Mouse (Mus musculus) lung, postnatal 0 days (tissue): Measurements from ENCODE around the gene Gm10799. TPM values are rescaled to one million over a fixed set of nuclear protein-coding genes. Genes with fewer than 3 reads are reported as not detected.
A peak's percentile ranks its signal among the peaks of the same experiment; 100 is the strongest.

Experiments
- ATAC-seq: fragments of 200-750 bp; cut with Nextera tagmentation; 2 replicates; pipeline ENCODE4 v1.8.0; 2017; ENCODE audit warnings: moderate library complexity
- DNase-seq: peaks from one replicate; pipeline ENCODE4 v3.0.0-alpha.2; 2016; ENCODE audit warnings: low spot score
- H3K27ac ChIP-seq: fragments of 300-500 bp; sonication (generic); 2 replicates; pipeline ENCODE4 v1.5.1; 2014; ENCODE audit warnings: antibody characterized with exemption, mild to moderate bottlenecking, low read length, mixed read lengths
- H3K27me3 ChIP-seq: fragments of 300-500 bp; sonication (generic); replicated peaks from 2 replicates; pipeline ENCODE4 v1.6.1; 2014; ENCODE audit warnings: low read length, mixed read lengths; ENCODE audit not compliant: insufficient read depth
- H3K36me3 ChIP-seq: fragments of 300-500 bp; sonication (generic); 2 replicates; pipeline ENCODE4 v1.6.1; 2014; ENCODE audit warnings: low read length, mixed read lengths; ENCODE audit not compliant: insufficient read depth
- H3K4me1 ChIP-seq: fragments of 300-500 bp; sonication (generic); 2 replicates; pipeline ENCODE4 v1.6.1; 2014; ENCODE audit warnings: antibody characterized with exemption, low read depth, low read length, mixed read lengths; ENCODE audit not compliant: insufficient read depth
- H3K4me2 ChIP-seq: fragments of 300-500 bp; sonication (generic); replicated peaks from 2 replicates; pipeline ENCODE4 v1.6.1; 2014; ENCODE audit warnings: low read depth, mild to moderate bottlenecking, low read length, moderate library complexity, mixed read lengths
- H3K4me3 ChIP-seq: fragments of 300-500 bp; sonication (generic); 2 replicates; pipeline ENCODE4 v1.5.1; 2014; ENCODE audit warnings: low read depth, low read length
- H3K9ac ChIP-seq: fragments of 300-500 bp; sonication (generic); replicated peaks from 2 replicates; pipeline ENCODE4 v1.6.1; 2014; ENCODE audit warnings: low read depth, mild to moderate bottlenecking
- H3K9me3 ChIP-seq: fragments of 300-500 bp; sonication (generic); 2 replicates; pipeline ENCODE4 v1.6.1; 2016; ENCODE audit warnings: low read length, mixed read lengths
- CTCF ChIP-seq: IDR thresholded peaks from 2 replicates; pipeline ENCODE4 v1.5.1; 2016; ENCODE audit warnings: antibody characterized with exemption, mild to moderate bottlenecking
- EP300 ChIP-seq: IDR thresholded peaks from 2 replicates; pipeline ENCODE4 v1.6.1; 2016; ENCODE audit warnings: antibody characterized with exemption, mild to moderate bottlenecking, control low read depth
- WGBS: fragments of 180-500 bp; shearing (Covaris S2); extraction: QIAGEN DNeasy Blood & Tissue Kit; methylation state at CpG from one replicate; pipeline ENCODE4 v1.1.7; 2014; 5-methylcytosine and 5-hydroxymethylcytosine counted together
- polyA plus RNA-seq: library from polyadenylated mRNA; unstranded; fragments of >200 nt; fragmentation: Nextera tagmentation; extraction: Ambion mirVana; gene quantifications from 2 replicates; pipeline ENCODE4 v1.2.1, GENCODE M21; 2015

Gm10799 gene
- polyA plus RNA-seq, 1 experiment from 2014 or later, result not detected

DNA sequence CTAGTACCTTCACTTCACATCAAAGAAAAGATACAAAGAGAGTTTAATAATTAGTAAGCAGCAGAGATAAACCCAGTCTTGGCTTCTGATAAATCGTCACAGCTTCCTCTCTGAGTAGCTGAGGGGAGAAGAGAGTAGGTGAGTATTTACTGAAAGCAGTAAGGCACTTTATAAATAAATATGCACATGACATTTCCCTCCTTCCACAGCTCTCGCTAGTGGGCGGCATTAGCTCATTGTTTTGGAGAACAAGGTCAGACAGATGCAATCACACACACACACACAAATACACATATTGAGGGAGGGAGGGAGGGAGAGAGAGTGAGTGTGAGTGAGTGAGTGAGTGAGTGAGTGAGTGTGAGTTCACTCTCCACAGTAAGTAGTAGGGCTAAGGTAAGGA lies 32.0 kb downstream of the Gm10799 start:
- Histone ChIP-seq H3K9ac (no peak overlapping the region), H3K9me3 (no peaks in the 10 kb centered on the region), H3K4me2 (no peak overlapping the region), H3K4me1 (no peaks in the 10 kb centered on the region), H3K36me3 (peaks cover 8% of the 10 kb centered on the region; the same call in 1 of the 2 replicates), H3K27ac (no peak overlapping the region), H3K4me3 (no peak overlapping the region), H3K27me3 (no peaks in the 10 kb centered on the region)
- DNase-seq (no peak), ATAC-seq (no peak)
- TF ChIP-seq CTCF, result no peak
- no peak for TF ChIP-seq EP300
- WGBS, result 49% methylated on average over 3 of the region's 3 CpGs

DNA sequence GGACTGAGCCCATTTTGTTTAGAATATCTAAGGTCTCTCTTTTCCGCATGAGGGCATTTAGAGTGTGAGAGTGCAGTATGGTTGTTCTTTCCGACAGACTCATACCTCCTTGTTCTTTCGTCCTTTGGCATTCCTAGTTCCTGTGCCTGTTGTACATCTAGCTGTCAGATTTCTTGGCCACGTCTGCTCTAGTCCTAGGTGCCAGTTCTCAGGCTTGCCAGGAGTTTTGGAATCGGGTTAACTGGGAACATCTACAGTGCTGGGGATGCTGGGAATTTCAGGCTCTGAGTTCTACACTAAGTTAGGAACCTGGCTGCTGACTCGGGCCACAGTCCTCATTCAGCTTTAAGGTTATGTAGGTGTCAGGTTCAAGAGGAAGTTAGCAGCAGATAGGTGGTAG lies 32.8 kb downstream of the Gm10799 start:
- Histone ChIP-seq H3K36me3 (peaks cover 8% of the 10 kb centered on the region; the same call in 1 of the 2 replicates), H3K9me3 (no peaks in the 10 kb centered on the region), H3K9ac (no peak overlapping the region), H3K27me3 (no peaks in the 10 kb centered on the region), H3K4me1 (no peaks in the 10 kb centered on the region), H3K4me3 (no peak overlapping the region), H3K27ac (no peak overlapping the region), H3K4me2 (no peak overlapping the region)
- ATAC-seq, result no peak
- TF ChIP-seq EP300 (no peak), CTCF (no peak)
- no peak for DNase-seq
- 79% methylated on average over 6 of the region's 6 CpGs for WGBS

- no peak overlapping the region for H3K4me3 ChIP-seq
- ATAC-seq (peak; percentile 38; the same call in 1 of the 2 replicates), DNase-seq (peak; percentile 66)
- H3K27ac ChIP-seq, result no peak overlapping the region
- TF ChIP-seq EP300 (no peak), CTCF (peak; percentile 96)
- WGBS, result 36% methylated on average over 3 of the region's 3 CpGs
- peaks cover 8% of the 10 kb centered on the region; the same call in 1 of the 2 replicates for H3K36me3 ChIP-seq
- no peaks in the 10 kb centered on the region for H3K9me3 ChIP-seq
- H3K9ac ChIP-seq, result no peak overlapping the region
- no peak overlapping the region for H3K4me2 ChIP-seq
- H3K4me1 ChIP-seq, result no peaks in the 10 kb centered on the region
- no peaks in the 10 kb centered on the region for H3K27me3 ChIP-seq
These were observed 33.4 kb downstream of the Gm10799 start for GRCm38 (mm10) chr2:104034832-104035472.

GRCm38 (mm10) chr2:104032056-104032455 lies 36.3 kb downstream of the Gm10799 start:
- Histone ChIP-seq H3K4me2 (no peak overlapping the region), H3K4me3 (no peak overlapping the region), H3K9me3 (no peaks in the 10 kb centered on the region), H3K36me3 (peaks cover 8% of the 10 kb centered on the region; the same call in 1 of the 2 replicates), H3K27me3 (no peaks in the 10 kb centered on the region), H3K9ac (no peak overlapping the region), H3K4me1 (peaks cover 7% of the 10 kb centered on the region; the same call in 1 of the 2 replicates), H3K27ac (no peak overlapping the region)
- DNase-seq, result no peak
- ATAC-seq, result no peak
- 78% methylated on average over 3 of the region's 3 CpGs for WGBS
- TF ChIP-seq EP300, result no peak
- TF ChIP-seq CTCF, result no peak

- Histone ChIP-seq H3K9me3 (no peaks in the 10 kb centered on the region), H3K9ac (no peak overlapping the region), H3K27me3 (no peaks in the 10 kb centered on the region), H3K36me3 (peaks cover 8% of the 10 kb centered on the region; the same call in 1 of the 2 replicates), H3K4me3 (no peak overlapping the region), H3K27ac (no peak overlapping the region), H3K4me2 (no peak overlapping the region), H3K4me1 (peaks cover 7% of the 10 kb centered on the region; the same call in 1 of the 2 replicates)
- TF ChIP-seq EP300, result no peak
- TF ChIP-seq CTCF, result no peak
- 78% methylated on average over 3 of the region's 3 CpGs for WGBS
- ATAC-seq (no peak), DNase-seq (no peak)
These were observed 38.0 kb downstream of the Gm10799 start for GRCm38 (mm10) chr2:104030381-104030780.

GRCm38 (mm10) chr2:104029074-104029473 lies 39.3 kb downstream of the Gm10799 start:
- DNase-seq, result peak; percentile 10
- Histone ChIP-seq H3K4me3 (peak overlapping the region; percentile 84; the same call in 1 of the 2 replicates), H3K4me1 (peaks cover 7% of the 10 kb centered on the region; the same call in 1 of the 2 replicates), H3K9me3 (no peaks in the 10 kb centered on the region), H3K4me2 (peak overlapping the region; percentile 81), H3K9ac (0 out of 2 replicates have a peak overlapping the region, but pooled peaks have one; percentile 97), H3K36me3 (peaks cover 6% of the 10 kb centered on the region; the same call in 1 of the 2 replicates), H3K27ac (no peak overlapping the region), H3K27me3 (no peaks in the 10 kb centered on the region)
- WGBS, result 46% methylated on average over 2 of the region's 2 CpGs
- no peak for ATAC-seq
- TF ChIP-seq EP300, result no peak
- TF ChIP-seq CTCF, result no peak
